Mouse (Mus musculus): ENCODE data around the gene Mrm2. TPM values are rescaled to one million over a fixed set of nuclear protein-coding genes. Genes with fewer than 3 reads are reported as not detected.
"Not testable (repeated sequence)": the region's sequence is repeated elsewhere in the genome, so short reads cannot be mapped to it uniquely, and the experiment has no call there.

Gene Mrm2
- polyA plus RNA-seq (2016; fragmentation: Nextera tagmentation; extraction: Ambion mirVana), result 22.9 TPM in 2 replicates

DNA sequence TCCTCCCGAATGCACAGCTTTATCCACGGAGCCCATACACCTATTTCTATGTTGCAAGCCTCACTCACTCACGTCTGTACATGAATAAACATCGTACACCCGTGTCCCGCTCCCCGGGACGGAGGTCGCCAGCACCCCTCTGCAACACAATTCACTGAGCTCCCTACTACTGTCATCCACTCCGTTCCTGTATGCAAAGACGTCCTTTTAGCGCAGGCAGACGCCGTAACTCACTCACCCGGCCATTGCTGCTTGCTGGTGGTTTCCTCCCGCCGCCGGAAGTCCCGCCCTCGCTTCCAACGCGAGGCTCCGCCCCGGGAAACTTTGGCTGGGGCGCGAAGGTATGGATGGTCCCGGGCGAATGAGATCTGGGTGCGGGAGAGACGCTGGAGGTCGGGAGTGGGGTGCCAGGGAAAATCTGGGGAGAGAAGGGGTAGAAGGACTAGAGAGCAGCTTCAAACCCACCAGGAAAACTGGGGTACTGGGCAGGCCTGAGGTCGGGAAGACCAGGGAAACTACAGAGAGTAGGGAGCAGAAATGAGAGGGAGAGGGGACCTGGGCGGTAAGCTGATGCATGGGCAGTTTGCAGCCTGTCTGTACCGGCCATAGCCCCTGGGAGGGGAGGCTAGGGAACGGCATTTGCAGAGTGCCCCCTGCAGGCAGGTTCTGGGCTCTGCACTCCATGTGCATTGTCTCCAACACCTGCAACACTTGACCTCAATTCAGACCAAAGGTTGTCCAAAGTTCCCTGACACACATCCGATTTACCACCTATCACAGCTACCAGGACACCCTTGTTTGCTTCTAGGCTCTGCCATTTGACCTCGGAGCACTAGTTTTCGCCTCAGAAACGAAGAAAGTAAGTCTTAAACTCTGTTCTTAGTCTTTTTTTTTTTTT is at the start of gene Mrm2:
TSS of gene Mrm2 (minus strand) at position 284 of the 898 bp plus-strand sequence.
- WGBS, result 1% methylated on average over 39 of the region's 39 CpGs
- peak; percentile 86 for DNase-seq (ENCODE audit: extremely low spot score, low spot score)
- Histone ChIP-seq H3K27me3 (ENCODE audit: poor library complexity, severe bottlenecking) (no peaks in the 10 kb centered on the region), H3K4me1 (peaks cover 19% of the 10 kb centered on the region), H3K27ac (peak within 1 kb of the TSS; percentile 94), H3K9me3 (no peaks in the 10 kb centered on the region), H3K4me3 (peak within 1 kb of the TSS; percentile 73), H3K36me3 (replicated peaks) (peaks cover 57% of the 10 kb centered on the region)

DNA sequence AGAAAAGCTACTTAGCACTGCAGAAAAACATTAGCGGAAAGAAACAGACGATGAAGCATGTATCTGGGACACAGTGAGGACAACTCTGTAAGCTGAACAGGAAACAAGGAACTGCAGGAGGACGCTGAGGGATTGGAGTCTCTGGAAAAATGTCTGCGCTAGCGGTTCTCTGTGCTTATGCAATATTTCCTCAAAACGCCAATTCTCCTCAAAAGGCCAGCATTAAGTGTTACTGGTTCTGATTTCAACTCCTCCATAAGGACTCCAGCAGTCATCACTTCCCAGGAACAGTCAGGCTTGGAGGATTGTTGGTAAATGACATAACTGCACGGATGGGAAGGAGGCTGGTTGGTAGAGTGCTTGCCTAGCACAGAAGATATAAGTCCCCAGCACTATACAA is 49.5 kb upstream of the Mrm2 start:
- no peak for DNase-seq (ENCODE audit: extremely low spot score, low spot score)
- no peaks in the 10 kb centered on the region for H3K9me3 ChIP-seq
- 94% methylated on average over 7 of the region's 7 CpGs for WGBS
- H3K27ac ChIP-seq, result no peak overlapping the region
- H3K36me3 ChIP-seq (replicated peaks), result peaks cover 16% of the 10 kb centered on the region
- peaks cover 31% of the 10 kb centered on the region for H3K4me1 ChIP-seq
- no peak overlapping the region for H3K4me3 ChIP-seq
- H3K27me3 ChIP-seq (ENCODE audit: poor library complexity, severe bottlenecking), result no peaks in the 10 kb centered on the region

DNA sequence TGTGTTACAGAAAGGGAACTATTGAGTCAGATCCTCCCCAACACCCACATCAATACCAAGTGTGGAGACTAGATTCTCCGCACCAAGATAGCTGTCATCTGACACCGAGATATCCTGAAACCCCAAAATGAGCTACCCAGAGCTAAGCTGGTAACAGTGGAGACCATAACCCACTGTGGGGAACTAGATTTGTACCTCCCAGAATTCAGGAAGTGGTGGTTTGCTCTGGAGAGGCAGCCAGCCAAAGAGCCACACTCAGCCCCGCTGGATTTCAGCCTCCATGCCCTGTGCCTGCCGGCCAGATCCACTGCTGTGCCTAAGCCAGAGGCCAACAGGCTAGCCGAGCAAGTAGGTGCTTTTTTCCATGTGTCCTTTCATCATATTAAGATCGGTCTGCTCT is 47.6 kb upstream of the Mrm2 start:
- 82% methylated on average over 6 of the region's 6 CpGs for WGBS
- Histone ChIP-seq H3K36me3 (replicated peaks) (peaks cover 12% of the 10 kb centered on the region), H3K4me3 (no peak overlapping the region), H3K4me1 (peaks cover 30% of the 10 kb centered on the region), H3K27me3 (ENCODE audit: poor library complexity, severe bottlenecking) (no peaks in the 10 kb centered on the region), H3K9me3 (no peaks in the 10 kb centered on the region), H3K27ac (no peak overlapping the region)
- DNase-seq (ENCODE audit: extremely low spot score, low spot score), result no peak

DNA sequence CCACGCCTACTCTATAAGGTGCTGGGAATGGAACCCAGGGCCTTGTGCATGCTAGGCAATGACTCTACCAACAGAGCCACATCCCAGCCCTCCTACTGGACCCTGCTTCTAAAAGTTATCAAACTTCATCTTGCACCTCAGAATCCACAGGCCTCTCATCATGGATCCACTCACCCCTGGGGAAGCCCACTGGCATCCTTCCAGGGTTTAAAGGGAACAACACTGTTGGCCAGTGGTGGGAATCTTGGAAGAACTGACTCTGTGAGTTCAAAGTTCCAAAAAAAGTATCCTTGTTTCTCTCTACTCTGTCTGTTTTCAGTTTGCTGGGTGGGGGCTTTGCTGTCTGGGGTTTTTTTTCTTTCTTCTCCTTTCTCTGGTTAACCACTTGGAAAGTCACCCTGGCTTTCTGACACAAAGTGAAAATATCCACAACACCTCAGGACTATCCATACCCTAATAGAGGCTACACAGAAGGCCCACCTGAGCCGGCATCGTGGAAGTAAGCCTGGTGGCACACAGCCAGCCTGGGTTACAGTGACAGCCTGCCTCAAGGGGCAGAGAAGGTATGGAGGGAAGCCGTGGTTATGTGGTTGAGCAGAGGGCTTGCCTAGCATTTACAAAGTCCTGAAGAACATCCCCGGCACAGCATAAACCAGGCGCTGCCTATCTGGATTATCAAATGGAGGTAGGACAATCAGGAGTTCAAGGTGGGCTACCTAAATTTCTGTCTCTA is 46.6 kb upstream of the Mrm2 start:
- H3K27ac ChIP-seq, result no peak overlapping the region
- H3K9me3 ChIP-seq, result no peaks in the 10 kb centered on the region
- peaks cover 12% of the 10 kb centered on the region for H3K36me3 ChIP-seq (replicated peaks)
- no peaks in the 10 kb centered on the region for H3K27me3 ChIP-seq (ENCODE audit: poor library complexity, severe bottlenecking)
- no peak overlapping the region for H3K4me3 ChIP-seq
- DNase-seq (ENCODE audit: extremely low spot score, low spot score), result no peak
- peaks cover 24% of the 10 kb centered on the region for H3K4me1 ChIP-seq
- WGBS, result 92% methylated on average over 6 of the region's 6 CpGs

DNA sequence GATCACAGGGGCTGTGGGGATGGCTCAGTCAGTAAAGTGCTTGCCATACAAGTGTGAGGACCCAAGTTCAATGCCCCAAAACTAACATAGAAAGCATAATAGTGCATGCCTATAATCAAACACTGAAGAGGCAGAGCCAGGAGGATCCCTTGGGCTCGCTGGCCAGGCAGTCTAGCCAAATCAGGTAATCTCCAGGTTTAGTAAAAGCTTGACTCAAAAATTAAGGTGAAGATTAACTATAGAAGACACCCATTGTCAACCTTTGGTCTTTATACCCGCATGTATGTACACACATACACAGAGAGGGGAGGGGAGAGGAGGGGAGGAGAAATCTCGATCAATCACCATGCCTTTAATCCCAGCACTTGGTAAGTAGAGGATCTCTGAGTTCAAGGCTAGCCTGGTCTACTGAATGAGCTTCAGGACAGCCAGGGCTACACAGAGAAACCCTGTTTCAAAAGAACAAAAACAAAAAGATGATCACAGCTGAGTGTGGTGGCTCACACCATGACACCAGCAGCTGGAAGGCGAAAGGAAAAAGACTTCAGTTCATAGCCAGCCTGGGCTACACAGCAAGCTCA is 43.6 kb upstream of the Mrm2 start:
- no peaks in the 10 kb centered on the region for H3K27me3 ChIP-seq (ENCODE audit: poor library complexity, severe bottlenecking)
- no peak for DNase-seq (ENCODE audit: extremely low spot score, low spot score)
- no peak overlapping the region for H3K4me3 ChIP-seq
- WGBS, result 84% methylated on average over 4 of the region's 4 CpGs
- peaks cover 20% of the 10 kb centered on the region for H3K4me1 ChIP-seq
- H3K36me3 ChIP-seq (replicated peaks), result peaks cover 6% of the 10 kb centered on the region
- H3K9me3 ChIP-seq, result no peaks in the 10 kb centered on the region
- no peak overlapping the region for H3K27ac ChIP-seq

DNA sequence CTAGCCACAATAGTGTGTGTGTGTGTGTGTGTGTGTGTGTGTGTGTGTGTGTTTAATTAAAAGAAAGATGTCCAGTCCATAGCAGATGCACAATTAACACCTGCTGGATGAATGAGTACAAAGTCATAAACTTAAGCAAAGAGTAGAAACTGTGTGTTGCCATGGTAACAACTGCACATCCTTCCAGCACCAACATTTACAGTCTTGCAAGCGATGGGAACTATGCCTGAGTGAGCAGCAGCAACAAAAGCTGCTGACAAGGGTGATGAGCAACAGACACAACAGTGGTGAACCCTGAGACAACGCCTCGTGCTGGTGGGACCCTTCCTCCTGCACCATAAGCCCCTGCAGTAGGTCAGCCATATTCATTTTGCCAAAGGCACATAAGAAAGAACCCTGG is 42.5 kb upstream of the Mrm2 start:
- peaks cover 15% of the 10 kb centered on the region for H3K4me1 ChIP-seq
- no peak for DNase-seq (ENCODE audit: extremely low spot score, low spot score)
- no peak overlapping the region for H3K4me3 ChIP-seq
- 85% methylated on average over 3 of the region's 3 CpGs for WGBS
- no peaks in the 10 kb centered on the region for H3K27me3 ChIP-seq (ENCODE audit: poor library complexity, severe bottlenecking)
- H3K9me3 ChIP-seq, result no peaks in the 10 kb centered on the region
- no peaks in the 10 kb centered on the region for H3K36me3 ChIP-seq (replicated peaks)
- no peak overlapping the region for H3K27ac ChIP-seq

DNA sequence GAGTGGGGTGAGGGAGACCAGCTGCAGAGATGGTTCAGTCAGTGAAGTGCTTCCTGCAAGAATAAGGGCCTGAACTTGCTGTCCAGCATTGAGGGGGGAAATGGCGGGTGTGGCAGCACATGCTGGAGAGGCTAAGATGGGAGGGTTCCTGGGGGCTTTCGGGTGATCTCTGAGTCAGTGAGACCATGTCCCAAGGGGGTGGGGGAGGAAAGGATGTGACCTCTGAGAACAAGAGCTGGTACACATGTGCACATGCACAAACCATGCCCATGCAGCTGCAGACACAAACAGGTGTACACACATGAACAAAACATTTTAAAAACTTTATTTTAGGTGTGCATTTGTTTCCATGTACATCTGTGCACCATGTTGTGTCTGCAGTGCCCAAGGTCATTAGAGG is 42.0 kb upstream of the Mrm2 start:
- WGBS, result 79% methylated on average over 2 of the region's 2 CpGs

DNA sequence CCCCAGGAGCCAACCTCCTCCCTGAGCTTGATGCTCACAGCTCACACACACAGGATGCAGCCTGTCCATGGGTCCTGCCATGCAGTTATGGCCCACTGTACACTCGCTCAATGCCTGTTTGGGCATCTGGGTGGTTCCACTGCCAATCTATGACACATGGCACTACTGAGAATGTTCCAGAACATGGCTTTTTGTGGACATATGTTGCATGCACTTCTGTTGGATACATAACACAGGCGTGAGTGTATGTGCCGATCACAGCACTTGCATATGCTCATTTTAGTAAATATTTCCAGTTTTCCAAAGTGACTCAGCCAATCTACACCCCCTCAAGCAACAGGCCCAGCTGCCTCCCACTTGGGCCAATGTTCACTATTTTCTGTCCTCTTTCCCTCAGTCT is 40.0 kb upstream of the Mrm2 start:
- H3K9me3 ChIP-seq, result no peaks in the 10 kb centered on the region
- no peak overlapping the region for H3K4me3 ChIP-seq
- H3K27me3 ChIP-seq (ENCODE audit: poor library complexity, severe bottlenecking), result no peaks in the 10 kb centered on the region
- H3K27ac ChIP-seq, result no peak overlapping the region
- 87% methylated on average over 3 of the region's 3 CpGs for WGBS
- DNase-seq (ENCODE audit: extremely low spot score, low spot score), result no peak
- peaks cover 12% of the 10 kb centered on the region for H3K4me1 ChIP-seq
- no peaks in the 10 kb centered on the region; the same call in none of the 2 replicates for H3K36me3 ChIP-seq (replicated peaks)

More for the DNA sequence above, 42.0 kb upstream of the Mrm2 start:
- Histone ChIP-seq H3K27me3 (ENCODE audit: poor library complexity, severe bottlenecking) (no peaks in the 10 kb centered on the region), H3K27ac (no peak overlapping the region), H3K9me3 (no peaks in the 10 kb centered on the region), H3K4me1 (peaks cover 15% of the 10 kb centered on the region), H3K4me3 (no peak overlapping the region), H3K36me3 (replicated peaks) (no peaks in the 10 kb centered on the region)
- no peak for DNase-seq (ENCODE audit: extremely low spot score, low spot score)

DNA sequence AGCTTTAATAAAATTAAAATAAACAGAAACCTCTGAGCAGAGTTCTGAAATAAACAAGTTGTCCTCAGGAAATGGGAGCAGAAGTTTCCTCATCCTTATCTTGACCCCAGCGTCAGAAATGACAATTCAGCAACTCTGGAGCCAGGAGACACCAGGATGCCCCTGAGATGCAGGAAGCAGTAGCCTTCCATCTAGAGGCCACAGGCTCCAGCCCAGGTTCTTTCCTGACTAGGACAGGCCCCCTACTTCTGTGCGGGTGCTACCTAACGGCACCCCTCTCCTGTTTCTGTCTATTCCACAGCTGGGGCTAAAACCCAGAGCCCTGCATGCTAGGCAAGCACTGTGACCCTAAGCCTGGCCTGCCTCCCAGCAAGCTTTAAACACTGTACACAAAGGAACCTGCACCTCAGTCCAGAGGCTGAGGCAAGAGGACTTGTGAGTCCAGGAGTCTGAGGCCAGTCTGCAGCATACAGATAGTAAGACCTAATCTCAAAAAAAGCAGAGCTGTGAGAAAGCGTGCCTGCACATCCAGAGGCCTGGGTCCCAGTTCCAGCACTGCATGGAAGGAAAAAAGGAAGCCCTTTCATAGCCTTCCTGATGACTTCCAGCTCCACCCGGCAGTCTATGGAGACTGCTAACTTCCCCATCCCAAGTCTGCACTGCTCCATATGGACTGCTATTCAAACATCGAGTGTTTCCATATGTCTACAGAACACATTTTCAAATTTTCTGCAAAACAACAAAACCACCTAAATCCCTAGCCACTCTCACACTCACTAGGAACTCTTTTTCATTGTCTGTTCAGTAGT is 39.0 kb upstream of the Mrm2 start:
- H3K27me3 ChIP-seq (ENCODE audit: poor library complexity, severe bottlenecking), result no peaks in the 10 kb centered on the region
- no peaks in the 10 kb centered on the region for H3K9me3 ChIP-seq
- DNase-seq (ENCODE audit: extremely low spot score, low spot score), result no peak
- H3K27ac ChIP-seq, result no peak overlapping the region
- WGBS, result 87% methylated on average over 6 of the region's 6 CpGs
- H3K4me3 ChIP-seq, result no peak overlapping the region
- peaks cover 9% of the 10 kb centered on the region for H3K36me3 ChIP-seq (replicated peaks)
- peaks cover 12% of the 10 kb centered on the region for H3K4me1 ChIP-seq

DNA sequence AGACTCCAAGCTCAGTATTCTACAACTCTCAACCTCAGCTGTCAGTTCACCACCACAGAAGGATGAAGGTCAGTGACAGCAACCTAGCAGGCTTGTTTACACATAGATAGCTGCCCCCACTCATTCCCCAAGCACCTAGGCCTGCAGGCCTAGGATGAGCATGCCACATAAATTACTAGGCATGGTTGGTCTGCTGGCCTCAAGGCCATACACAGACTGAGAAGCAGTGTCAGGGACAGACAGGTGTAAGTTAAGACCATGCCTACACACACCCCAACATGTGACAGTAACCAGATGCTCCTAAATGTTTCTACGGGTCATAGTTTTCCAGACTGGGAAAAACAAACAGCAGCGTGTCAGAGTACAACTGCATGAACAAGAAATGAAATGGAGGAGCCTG is 37.8 kb upstream of the Mrm2 start:
- no peaks in the 10 kb centered on the region for H3K9me3 ChIP-seq
- peaks cover 18% of the 10 kb centered on the region for H3K36me3 ChIP-seq (replicated peaks)
- no peaks in the 10 kb centered on the region for H3K27me3 ChIP-seq (ENCODE audit: poor library complexity, severe bottlenecking)
- no peak for DNase-seq (ENCODE audit: extremely low spot score, low spot score)
- no peak overlapping the region for H3K27ac ChIP-seq
- 96% methylated on average over 2 of the region's 2 CpGs for WGBS
- H3K4me3 ChIP-seq, result no peak overlapping the region
- H3K4me1 ChIP-seq, result peaks cover 11% of the 10 kb centered on the region

DNA sequence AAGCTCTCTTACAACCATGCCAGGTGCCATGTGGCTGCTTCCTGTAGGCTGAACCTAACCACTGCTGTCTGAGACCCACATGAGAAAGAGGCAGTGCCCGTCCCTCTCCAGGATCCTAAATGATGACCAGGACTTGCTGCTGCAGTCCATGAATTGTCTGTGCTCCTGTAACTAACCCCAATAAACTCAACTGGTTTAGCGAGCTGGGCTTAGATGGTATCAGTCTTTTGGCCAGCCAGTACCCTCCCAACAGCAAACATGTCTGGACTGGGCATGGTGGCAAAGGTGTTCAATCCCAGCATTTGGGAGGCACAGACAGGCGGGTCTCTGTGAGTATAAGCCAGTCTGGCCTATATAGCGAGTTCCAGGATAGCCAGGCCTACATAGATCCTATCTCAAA is 37.2 kb upstream of the Mrm2 start:
- H3K36me3 ChIP-seq (replicated peaks), result peaks cover 19% of the 10 kb centered on the region
- whole genome bisulfite sequencing, result 94% methylated on average over 4 of the region's 4 CpGs
- no peak for DNase-seq (ENCODE audit: extremely low spot score, low spot score)

DNA sequence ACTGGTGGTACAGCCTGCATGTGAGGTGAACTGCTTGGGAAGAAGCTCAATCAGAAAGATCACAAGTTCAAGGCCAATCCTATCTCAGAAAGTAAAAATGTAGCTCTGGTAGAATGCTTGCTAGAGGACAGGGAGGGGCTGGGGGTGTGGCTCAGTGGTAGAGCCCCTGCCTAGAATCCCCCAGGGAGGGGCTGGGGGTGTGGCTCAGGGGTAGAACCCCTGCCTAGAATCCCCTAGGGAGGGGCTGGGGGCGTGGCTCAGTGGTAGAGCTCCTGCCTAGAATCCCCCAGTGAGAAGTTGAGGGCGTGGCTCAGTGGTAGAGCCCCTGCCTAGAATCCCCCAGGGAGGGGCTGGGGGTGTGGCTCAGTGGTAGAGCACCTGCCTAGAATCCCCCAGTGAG is 36.4 kb upstream of the Mrm2 start:
- H3K9me3 ChIP-seq; H3K27me3 ChIP-seq (ENCODE audit: poor library complexity, severe bottlenecking); H3K4me1 ChIP-seq; DNase-seq (ENCODE audit: extremely low spot score, low spot score); H3K4me3 ChIP-seq; H3K27ac ChIP-seq: not testable (repeated sequence)
- 94% methylated on average over 2 of the region's 2 CpGs for WGBS
- peaks cover 27% of the 10 kb centered on the region for H3K36me3 ChIP-seq (replicated peaks)

More for the DNA sequence above, 37.2 kb upstream of the Mrm2 start:
- no peaks in the 10 kb centered on the region for H3K9me3 ChIP-seq
- H3K4me1 ChIP-seq, result peaks cover 6% of the 10 kb centered on the region
- H3K4me3 ChIP-seq, result no peak overlapping the region
- no peaks in the 10 kb centered on the region for H3K27me3 ChIP-seq (ENCODE audit: poor library complexity, severe bottlenecking)
- no peak overlapping the region for H3K27ac ChIP-seq
